In genomic region chr14:75365301-75366035, GRCm38 (mm10) we compare ENCODE assay signal across 14 mouse cellular contexts.
"Had no signal": no experiment of that assay in that cellular context is flagged by ENCODE, and none has a peak within 500 bp of the region (broad histone marks: within the 10 kb centered on the region; RNA-seq: fewer than 3 reads in every experiment).

No protein-coding gene starts in this region.

- H3K27ac ChIP-seq: limb, embryonic 12.5 days; limb, embryonic 15.5 days; liver, embryonic 14.5 days; macrophage; midbrain, embryonic 13.5 days had no signal

- H3K9ac ChIP-seq: limb, embryonic 12.5 days; limb, embryonic 15.5 days; liver, embryonic 14.5 days; liver, postnatal 0 days; lung, embryonic 14.5 days; midbrain, embryonic 13.5 days had no signal

- H3K36me3 ChIP-seq: limb, embryonic 12.5 days; limb, embryonic 15.5 days; midbrain, embryonic 13.5 days had no signal

- H3K4me1 ChIP-seq: limb, embryonic 12.5 days; limb, embryonic 15.5 days; midbrain, embryonic 13.5 days had no signal

- H3K27me3 ChIP-seq: limb, embryonic 12.5 days; limb, embryonic 15.5 days; midbrain, embryonic 13.5 days had no signal

- ATAC-seq: liver, postnatal 0 days; lung, postnatal 0 days; midbrain, embryonic 13.5 days had no signal

- H3K4me3 ChIP-seq: limb, embryonic 12.5 days; limb, embryonic 15.5 days; midbrain, embryonic 13.5 days had no signal

- H3K4me2 ChIP-seq: limb, embryonic 12.5 days; limb, embryonic 15.5 days; liver, embryonic 11.5 days; lung, embryonic 14.5 days; midbrain, embryonic 13.5 days had no signal

- DNase-seq: kidney, postnatal 14 days; kidney, postnatal 4 days; left cerebral cortex, postnatal 4 days; liver, postnatal 0 days; lung, embryonic 14.5 days; thymus, adult 18-20 months; thymus, postnatal 4 days had no signal

- H3K9me3 ChIP-seq: limb, embryonic 12.5 days; limb, embryonic 15.5 days; midbrain, embryonic 13.5 days had no signal
